Mouse (Mus musculus) kidney, adult 8-10 months (tissue): Measurements from ENCODE around the gene Fbxw7.

Experiments used
- DNase-seq, 2 experiments: peaks; one replicate each; pipeline ENCODE4 v3.0.0; 2022

Fbxw7 gene

GRCm38 (mm10) chr3:84955011-84955775, 140.1 kb downstream of the Fbxw7 start:
- DNase-seq, result no peak

GRCm38 (mm10) chr3:84955857-84956256, 140.8 kb downstream of the Fbxw7 start:
- no peak for DNase-seq

- no peak for DNase-seq
Measured at GRCm38 (mm10) chr3:84965156-84965555, 150.1 kb downstream of the Fbxw7 start.

- no peak for DNase-seq
Measured at GRCm38 (mm10) chr3:84967364-84967763, 152.3 kb downstream of the Fbxw7 start.

- DNase-seq, result no peak
Measured at GRCm38 (mm10) chr3:84971561-84971960, 156.5 kb downstream of the Fbxw7 start.

- no peak for DNase-seq
Measured at GRCm38 (mm10) chr3:84972881-84973280, 157.8 kb downstream of the Fbxw7 start.

- DNase-seq, result no peak
Measured at GRCm38 (mm10) chr3:84974193-84974592, 159.1 kb downstream of the Fbxw7 start.

- DNase-seq, result no peak
Measured at GRCm38 (mm10) chr3:84978676-84979075, 163.6 kb downstream of the Fbxw7 start.

- DNase-seq, result no peak
Measured at GRCm38 (mm10) chr3:84980158-84980557, 165.1 kb downstream of the Fbxw7 start.

- DNase-seq, result no peak
Measured at GRCm38 (mm10) chr3:84982688-84983087, 167.6 kb downstream of the Fbxw7 start.

GRCm38 (mm10) chr3:84985121-84985625, 170.1 kb downstream of the Fbxw7 start:
- no peak for DNase-seq

GRCm38 (mm10) chr3:84988880-84989279, 173.8 kb downstream of the Fbxw7 start:
- no peak for DNase-seq

- no peak for DNase-seq
Measured at GRCm38 (mm10) chr3:85005257-85005656, 190.2 kb downstream of the Fbxw7 start.

- DNase-seq, result no peak
Measured at GRCm38 (mm10) chr3:85012889-85013288, 197.8 kb downstream of the Fbxw7 start.

GRCm38 (mm10) chr3:85015667-85016066, 200.6 kb downstream of the Fbxw7 start:
- no peak for DNase-seq

- no peak for DNase-seq
Measured at GRCm38 (mm10) chr3:85020137-85020536, 205.1 kb downstream of the Fbxw7 start.

GRCm38 (mm10) chr3:85021816-85022215, 206.7 kb downstream of the Fbxw7 start:
- no peak for DNase-seq

- DNase-seq, result peak; percentile 83 to 91
Measured at GRCm38 (mm10) chr3:85022800-85023199, 207.7 kb downstream of the Fbxw7 start.

GRCm38 (mm10) chr3:85024237-85024636, 209.2 kb downstream of the Fbxw7 start:
- no peak for DNase-seq

GRCm38 (mm10) chr3:85024817-85025705, 210.0 kb downstream of the Fbxw7 start:
- DNase-seq, result peak; percentile 46 to 73
